Mouse (Mus musculus): ENCODE measurements around the gene D130043K22Rik.

DNA sequence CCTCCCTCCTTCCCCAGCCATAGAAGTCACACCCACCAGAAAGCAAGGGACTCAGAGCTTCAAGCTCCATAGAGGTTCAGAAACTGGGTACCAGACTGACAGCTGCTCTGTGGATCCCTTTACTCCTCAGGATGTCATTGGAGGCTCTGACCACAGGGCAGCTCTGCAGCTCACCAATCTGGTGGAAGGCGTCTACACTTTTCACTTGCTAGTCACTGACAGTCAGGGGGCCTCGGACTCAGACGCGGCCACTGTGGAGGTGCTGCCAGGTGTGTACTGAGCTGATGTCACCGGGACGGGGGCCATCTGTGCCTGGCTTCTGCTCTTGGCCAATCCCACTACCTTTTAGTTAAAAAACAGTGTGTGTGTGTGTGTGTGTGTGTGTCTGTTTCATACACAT is 37.5 kb downstream of the D130043K22Rik start:
- no peak for TF ChIP-seq CTCF (IDR thresholded peaks at IDR 0.05; ENCODE audit: low read depth, low read length)
- no peak for TF ChIP-seq POLR2A (IDR thresholded peaks at IDR 0.05; ENCODE audit: insufficient read depth, low read length)
- no peak for TF ChIP-seq EP300 (IDR thresholded peaks at IDR 0.05; ENCODE audit: insufficient read depth, low read depth, low read length)

Measured in ES-Bruce4 (cell line).